Mouse (Mus musculus): ENCODE data around the gene Nvl.

Nvl gene

DNA sequence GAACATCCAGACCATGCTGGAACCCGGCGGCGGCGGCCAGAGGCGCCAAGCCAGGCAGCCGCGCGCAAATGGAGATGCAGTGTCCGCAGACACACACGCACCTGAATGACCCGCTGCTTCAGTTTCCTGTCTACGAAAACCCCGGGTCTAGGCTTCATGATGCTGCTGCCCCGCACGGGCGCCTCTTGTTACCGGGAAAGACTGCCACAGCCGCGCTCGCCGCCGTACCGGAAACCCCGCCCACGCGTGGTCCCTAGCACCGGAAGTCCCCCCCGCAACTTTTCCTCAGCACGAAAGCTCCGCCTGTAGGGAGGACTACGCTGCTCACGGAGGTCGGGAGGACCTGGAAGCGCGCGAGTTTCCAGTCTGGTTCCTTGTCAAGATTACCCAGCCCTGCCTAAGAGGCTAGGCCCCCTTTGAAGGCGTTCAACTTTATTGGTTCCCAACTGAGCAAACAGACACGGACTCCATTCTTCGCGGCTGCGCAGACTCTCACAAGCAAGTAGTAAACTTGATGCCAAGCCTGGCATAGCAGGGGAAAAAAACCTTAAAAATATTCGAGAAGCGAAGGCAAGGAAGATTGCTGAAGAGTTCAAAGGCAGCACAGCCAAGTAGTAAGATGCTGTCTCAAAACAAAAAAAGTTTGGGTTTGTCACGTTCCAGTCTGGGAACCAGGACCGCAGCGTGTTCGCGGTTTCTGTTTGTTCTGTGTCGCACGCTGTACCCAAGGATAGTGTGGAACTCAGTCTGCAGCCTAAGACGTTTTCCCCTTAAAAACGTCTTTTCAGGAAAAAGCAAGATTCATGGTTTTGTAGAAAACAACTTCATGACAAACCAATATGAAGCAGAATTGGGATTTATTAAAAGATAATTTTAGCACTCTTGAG lies at the start of gene Nvl, which contains the start of gene Cnih4:
Gene Nvl, minus strand, starts transcription at position 255 of the 887 bp plus-strand sequence.
Gene Cnih4, plus strand, starts transcription at position 744 of the 887 bp plus-strand sequence.
- DNase-seq (ENCODE audit: low read depth, low spot score) = peak; percentile 94

DNA sequence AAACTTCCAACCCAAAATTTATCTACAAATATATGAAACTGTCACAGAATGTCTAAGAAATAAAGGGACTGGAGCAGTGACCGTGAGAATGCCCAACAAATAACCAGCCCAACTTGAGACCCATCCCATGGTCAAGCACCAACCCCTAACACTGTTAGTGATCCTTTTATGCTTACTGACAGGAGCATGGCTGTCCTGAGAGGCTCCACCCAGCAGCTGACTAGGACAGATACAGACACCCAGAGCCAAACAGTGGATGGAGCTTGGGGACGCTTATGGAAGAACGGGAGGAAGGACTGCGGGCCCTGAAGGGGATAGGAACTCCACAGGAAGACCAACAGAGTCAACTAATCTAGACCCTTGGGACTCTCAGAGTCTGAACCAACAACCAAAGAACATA lies 44.9 kb upstream of the Nvl start:
- DNase-seq (ENCODE audit: low read depth, low spot score) = no peak

DNA sequence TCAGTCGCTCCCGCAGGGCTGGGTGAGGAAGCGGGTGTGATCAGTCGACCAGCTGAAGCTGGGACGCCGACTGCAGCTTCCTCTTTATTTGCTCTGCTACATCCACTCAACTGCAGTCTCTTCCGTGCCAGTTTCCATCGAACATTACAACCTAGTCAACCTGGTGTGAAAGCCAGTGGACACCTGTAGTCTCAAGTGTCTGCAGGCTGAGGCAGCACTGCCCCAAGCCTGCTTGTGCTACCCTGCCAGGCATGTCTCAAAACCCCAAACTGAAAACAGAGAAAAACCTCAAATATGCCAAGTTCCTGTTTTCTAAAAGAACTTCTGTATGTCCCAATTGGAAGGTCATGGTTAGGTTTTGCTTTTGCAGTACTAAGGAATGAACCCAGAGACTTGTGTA lies 26.2 kb upstream of the Nvl start:
- DNase-seq (ENCODE audit: low read depth, low spot score) = no peak

DNA sequence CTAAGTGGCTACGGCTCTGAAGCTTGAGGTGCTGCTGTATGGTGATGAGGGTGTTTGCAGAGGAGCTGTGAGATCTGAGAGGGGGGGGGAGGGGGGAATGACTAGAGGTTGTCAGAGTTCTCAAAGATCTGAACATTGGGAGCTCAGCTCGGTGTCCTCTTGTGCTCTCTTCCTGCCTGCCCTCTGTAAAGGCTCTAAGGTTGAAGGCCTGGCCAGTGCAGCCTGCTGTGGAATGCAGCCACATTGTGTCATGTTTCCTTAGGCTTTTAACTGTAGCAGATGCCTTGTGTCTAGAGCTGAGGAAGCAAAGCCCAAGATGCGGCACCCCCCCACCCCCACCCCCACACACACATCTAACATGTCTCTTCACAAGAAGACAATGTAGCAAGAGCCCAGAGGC lies 24.4 kb upstream of the Nvl start:
- DNase-seq (ENCODE audit: low read depth, low spot score) = peak; percentile 16

DNA sequence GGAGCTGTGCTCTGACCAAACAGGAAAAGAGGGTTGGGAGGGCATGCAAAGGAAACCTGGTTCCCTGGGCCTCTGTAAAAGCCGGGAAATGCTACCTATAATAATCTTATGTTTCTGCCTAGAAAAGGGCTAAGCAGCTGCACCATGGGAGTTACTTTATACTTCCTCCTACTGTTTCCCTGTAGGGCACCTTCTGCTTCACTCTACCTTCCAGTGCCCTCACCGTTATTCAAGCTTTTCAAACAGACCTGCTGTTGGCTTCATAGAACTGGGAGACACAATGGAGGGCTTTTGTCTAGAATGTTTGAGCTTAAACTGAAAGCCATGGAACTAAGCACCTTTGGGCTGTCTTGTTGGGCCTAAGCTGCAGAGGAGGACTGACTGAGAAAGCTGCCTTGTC lies 23.8 kb upstream of the Nvl start:
- DNase-seq (ENCODE audit: low read depth, low spot score) = no peak

DNA sequence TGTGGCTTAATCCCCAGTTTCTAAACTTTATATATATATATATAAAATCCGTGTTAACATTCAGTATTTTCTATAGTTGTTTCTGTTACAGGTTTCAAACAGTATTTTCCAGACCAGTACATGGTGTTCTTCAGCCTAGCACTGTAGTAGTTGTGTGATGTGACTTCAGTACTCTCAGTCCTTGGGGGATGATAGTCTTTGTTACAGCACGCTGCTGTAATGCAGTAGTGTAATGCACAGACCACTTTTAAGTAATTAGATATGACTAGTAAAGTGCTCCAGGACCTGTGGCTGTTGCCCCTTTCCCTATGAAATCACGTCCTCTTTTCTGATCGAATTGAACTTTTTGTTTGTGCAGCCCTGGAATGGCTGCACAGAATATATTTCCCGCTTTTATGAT lies 7.5 kb upstream of the Nvl start:
- no peak for DNase-seq (ENCODE audit: low read depth, low spot score)

DNA sequence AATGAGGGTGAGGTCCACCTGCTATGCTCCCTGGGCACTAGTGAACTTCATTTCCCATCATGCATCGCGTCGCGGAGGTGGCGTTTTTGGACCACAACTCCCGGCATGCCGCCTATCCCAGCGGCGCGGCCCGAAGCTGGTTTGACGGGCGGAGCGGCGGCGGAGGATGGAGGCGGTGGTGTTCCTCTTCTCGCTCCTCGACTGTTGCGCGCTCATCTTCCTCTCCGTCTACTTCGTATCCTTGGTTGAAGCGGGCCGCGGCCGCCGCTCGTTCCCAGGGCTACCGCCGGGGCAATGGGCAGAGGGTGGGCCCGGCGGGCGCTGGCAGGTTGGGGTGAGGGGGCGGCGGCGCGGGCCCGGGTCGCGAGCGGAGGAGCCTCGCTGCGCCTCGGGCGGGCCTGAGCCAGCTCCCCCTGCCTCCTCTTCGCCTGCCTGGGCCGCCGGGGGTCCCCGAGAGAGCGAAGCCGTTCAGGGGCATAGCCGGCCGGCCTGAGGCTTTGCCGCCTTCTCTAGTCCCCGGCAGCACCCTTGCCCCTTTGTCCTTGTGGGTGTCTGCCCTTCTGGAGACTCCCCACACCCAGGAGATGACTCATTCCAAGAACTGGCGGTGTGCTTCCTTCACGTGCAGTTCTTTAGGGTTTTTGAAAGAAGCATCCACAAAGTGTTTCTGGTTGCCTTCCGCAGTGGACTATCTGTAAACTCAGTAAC lies 7.0 kb upstream of the Nvl start:
- peak; percentile 90 for DNase-seq (ENCODE audit: low read depth, low spot score)

DNA sequence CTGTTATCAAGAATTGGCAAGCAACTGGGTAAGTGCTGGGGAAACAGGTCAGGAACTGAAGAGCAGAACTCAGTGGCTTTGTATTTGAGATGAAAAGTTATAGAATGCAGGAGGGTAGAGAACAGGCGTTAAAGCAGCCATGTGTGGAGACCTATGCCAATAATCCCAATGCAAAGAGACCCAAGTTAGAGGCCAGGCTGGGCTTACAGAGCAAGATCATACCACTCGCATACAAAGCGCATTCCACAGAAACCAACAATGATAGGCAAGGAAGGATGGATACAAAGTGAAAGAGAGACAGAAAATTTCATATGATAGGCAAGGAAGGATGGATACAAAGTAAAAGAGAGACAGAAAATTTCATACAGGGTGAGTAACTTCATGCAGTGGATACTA lies 6.4 kb upstream of the Nvl start:
- no peak for DNase-seq (ENCODE audit: low read depth, low spot score)

DNA sequence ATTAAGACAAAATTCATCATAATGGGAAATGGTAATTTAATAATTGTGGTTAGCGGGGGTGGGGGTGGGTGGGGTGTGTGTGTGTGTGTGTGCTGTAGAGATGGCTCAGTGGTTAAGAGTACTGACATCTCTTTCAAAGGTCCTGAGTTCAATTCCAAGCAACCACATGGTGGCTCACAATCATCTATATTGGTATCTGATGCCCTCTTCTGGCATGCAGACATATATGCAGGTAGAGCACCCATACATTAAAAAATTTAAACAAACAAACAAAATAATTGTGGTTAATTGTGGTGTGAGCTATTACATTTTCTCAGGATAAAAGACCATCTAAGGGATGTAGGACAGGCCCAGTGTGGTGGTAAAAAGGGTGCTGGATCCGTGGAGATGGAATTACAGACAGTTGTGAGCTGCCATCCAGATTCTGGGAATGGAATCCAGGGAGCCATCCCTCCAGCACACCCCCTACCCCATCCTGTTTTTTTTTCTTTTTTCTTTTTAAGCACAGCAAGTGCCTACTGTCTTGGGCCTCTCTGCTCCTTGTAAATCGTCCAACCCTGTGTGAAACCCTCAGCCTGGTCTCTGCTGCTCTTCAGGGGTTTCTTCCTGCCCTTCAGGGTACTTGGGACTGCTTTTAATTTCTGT lies 5.5 kb upstream of the Nvl start:
- DNase-seq (ENCODE audit: low read depth, low spot score) = peak; percentile 44

DNA sequence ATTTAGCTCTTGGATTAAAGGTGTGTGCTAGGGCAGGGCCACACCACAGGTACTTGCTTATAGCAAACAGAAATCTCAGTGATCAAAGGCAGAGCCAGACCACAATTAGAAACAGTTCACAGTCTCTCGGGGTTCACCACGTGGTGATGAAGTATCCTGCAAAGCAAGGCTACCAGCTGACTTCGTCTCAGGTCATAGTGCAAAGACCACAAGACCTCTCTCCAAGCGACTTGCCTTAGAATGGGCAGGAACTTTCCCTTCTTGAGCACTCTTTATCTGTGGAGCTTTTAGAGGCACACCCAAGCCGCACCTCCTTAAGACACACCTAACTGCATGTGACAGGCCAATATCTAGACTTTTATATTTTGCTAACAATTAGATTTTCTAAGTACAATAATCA lies 4.5 kb upstream of the Nvl start:
- DNase-seq (ENCODE audit: low read depth, low spot score) = no peak

DNA sequence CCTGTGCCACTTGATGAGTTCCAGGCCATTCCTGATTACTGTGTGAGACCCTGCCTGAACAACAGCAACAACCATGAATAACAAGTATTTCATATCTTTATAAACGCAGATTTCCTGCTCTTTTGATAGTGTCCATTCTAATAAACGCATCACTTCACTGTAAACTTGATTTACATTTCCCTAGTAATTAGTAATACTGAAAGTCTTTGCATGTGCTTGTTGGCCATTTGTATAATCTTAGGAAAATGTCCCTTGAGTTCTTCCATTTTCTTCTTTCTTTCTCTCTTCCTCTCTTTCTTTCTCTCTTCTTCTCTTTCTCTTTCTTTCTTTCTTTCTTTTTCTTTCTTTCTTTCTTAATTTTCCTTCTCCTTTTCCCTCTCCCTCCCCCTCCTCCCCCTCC lies 2.2 kb upstream of the Nvl start:
- no peak for DNase-seq (ENCODE audit: low read depth, low spot score)

DNA sequence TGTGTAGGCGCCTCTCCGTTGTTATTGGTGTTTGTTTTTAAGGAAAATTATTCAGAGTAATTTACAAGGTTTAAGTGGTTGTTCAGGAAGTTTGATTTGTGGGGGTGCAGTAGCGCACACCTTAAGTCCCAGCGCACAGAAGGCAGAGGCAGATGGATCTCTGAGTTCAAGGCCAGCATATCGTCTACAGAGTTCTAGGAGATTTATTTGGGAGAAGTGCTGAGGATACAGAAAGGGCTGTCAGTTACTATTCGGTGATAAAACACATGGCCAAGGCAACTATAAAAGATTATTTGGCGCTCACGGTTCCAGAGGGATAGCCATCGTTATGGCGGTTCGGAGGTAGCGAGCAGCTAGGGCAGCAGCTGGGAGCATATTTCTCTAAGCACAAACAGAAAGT lies 962 bp upstream of the Nvl start:
- DNase-seq (ENCODE audit: low read depth, low spot score) = peak; percentile 16

DNA sequence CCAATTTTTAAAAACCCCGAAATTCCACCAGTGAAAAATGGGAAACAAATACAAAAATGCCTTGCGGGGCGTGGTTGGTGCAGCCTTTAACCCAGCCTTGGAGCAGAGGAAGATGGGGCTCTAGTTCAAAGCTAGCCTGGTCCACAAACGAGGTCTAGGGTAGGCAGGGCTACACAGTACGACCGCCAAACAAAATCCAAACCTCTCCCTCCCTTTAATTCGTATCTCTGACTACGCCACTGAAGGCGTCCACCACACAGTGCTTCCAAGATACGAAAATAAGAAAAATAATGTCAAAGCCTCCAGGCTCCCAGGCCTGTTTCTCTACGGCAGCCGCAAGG lies 425 bp downstream of the Nvl start:
- DNase-seq (ENCODE audit: low read depth, low spot score) = no peak

DNA sequence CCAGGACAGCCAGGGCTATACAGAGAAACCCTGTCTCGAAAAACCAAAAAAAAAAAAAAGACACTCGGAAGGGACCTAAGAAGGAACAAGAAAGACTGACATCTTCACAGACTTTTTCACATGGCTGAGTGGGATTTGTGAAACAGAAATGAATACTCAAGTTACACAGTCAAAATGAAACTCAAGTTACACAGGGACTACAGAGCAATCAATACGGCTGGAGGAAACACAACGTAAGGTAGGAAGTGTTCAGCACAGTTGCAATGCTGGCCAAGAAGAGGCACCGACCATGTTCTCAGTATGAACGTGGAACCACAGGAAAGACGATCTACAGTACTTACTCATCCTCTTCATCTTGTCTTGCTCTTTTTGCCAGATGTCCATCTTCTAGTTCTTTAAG lies 5.3 kb downstream of the Nvl start:
- DNase-seq (ENCODE audit: low read depth, low spot score) = peak; percentile 51

DNA sequence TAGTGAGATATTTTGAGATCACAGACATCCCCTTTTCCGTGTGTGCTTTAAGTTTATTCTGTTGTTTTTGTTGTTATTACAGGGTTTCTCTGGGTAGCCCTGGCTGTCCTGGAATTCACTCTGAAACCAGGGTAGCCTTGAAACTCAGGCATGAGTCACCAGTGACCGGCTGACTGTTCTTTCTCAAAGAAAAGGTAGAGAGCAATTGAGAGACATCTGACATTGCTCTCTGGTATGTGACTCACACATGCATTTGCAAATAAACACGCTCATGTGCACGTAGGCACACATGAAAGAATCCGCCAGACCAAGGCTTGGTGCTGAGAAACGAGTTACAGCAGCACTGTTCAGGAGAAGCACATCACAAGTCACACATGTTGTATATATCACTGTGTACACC lies 12.1 kb downstream of the Nvl start:
- no peak for DNase-seq (ENCODE audit: low read depth, low spot score)

DNA sequence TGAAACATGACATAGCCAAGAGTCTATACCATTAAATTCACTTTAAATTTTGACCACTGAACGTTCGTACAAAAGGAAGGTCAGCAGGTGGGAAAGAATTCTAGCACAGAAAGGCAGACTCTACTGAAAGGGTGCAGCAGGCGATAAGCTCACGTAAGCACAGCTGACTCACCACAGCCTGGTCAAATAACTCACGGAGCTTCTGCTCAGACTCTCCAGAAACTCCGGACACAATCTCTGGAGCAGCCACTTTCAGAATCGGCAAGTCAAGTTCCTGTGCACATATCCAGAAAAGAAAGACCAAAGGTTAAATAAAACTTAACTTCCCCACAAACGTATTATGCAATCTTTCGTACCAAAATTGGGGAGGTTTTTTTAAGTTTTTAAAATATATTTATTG lies 17.2 kb downstream of the Nvl start:
- no peak for DNase-seq (ENCODE audit: low read depth, low spot score)

DNA sequence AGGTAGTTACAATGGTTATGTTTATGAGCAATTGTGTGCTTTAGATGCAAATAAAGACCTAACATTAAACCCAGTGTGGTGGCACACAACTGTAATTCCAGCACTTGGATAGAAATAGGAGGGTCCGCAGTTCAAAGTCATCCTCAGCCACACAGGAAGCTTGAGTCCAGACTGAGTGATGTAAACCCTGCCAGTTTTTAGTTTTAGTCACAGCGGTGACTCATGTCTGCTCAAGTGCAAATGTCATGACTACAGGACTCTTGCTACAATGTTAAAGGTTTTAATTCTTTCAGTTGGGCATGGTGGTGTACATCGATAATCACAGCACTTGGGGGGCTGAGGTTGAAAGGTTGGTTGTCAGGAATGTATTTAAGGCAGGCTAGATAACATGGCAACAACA lies 18.1 kb downstream of the Nvl start:
- DNase-seq (ENCODE audit: low read depth, low spot score) = no peak

DNA sequence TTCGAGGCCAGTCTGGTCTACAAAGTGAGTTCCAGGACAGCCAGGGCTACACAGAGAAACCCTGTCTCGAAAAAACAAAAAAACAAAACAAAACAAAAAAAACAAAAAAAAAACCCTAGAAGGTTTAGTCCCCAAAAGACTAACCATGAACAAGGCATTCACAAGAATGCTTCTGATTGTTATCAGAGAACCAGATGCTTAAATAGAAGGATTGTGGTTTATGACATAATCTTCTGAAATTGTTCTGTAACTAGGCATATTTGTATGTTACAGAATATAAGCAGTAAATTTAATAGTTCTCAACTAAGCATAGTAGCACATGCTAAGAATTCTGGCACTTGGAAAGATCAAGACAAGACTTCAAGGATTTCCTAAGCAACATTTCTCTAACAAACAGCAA lies 19.9 kb downstream of the Nvl start:
- no peak for DNase-seq (ENCODE audit: low read depth, low spot score)

DNA sequence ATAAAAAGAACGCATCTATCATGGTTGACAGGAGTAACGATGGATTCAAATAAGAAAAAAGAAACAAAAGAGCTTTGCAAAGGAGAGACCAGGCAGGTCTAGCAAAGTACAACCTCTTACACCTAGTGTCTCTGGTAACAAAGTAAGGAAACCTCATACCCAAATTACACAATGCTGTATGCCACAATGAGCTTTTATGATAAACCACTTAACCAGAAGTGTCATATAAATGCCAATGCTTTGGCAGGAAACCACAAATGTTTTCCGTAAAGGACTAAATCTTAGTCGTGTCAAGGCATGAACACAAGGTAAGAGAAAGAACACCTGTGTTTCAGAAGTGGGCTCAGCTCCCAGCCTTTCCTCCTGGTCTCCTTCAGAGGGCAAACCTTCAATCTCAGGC lies 26.9 kb downstream of the Nvl start:
- peak; percentile 38 for DNase-seq (ENCODE audit: low read depth, low spot score)

DNA sequence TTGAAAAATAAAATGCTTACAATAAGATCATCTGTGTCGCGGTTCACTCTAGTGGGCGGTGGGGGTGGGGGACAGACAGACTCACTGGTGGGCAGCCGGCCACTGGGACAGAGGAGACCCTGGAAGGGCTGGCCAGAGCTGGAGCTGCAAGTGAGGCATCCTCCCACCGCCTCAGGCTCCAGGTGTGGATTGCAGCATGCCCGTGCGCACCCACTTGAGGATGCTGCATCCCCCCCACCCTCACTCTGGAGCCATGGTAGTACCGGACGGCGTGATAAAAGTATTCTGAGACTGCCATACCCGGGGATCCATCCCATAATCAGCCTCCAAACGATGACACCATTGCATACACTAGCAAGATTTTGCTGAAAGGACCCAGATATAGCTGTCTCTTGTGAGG lies 54.0 kb downstream of the Nvl start:
- DNase-seq (ENCODE audit: low read depth, low spot score) = no peak

DNA sequence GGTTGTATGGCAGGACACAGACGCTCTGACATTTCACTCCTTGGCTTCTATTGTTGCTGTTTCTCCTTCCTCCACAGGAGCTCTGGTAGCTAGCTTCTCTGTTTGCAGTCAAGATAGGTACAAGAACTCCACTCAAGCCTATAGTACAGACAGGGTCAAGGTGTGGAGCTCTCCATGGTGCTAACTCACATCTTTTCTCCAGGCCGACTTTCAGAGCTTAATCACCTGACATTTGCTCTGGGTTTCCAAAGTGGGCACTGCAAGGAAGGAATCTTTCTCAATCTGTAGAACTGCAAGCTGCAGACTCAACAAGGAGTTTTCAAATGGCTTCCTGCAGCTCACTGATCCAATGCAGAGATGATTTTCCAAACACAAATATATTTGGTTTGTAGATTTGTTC lies 60.0 kb downstream of the Nvl start:
- DNase-seq (ENCODE audit: low read depth, low spot score) = no peak

DNA sequence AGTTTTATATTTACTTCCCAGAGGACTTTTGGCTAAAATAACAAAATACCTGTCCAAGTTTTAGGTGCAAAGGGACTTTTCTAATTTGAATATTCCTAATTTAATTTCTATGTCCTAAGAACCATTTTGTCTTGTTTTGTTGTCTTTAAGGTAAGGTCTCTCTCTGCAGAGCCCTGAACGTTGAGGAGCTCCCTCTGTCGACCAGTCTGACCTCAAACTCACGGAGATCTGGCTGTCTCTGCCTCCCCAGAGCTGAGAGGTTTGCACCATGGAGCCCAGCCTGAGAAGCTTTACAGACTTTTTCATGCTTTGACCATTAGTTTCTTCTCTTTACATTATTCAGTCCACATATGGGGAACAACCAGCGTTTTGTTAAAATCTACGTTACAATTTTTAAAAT lies 70.9 kb downstream of the Nvl start:
- no peak for DNase-seq (ENCODE audit: low read depth, low spot score)

DNA sequence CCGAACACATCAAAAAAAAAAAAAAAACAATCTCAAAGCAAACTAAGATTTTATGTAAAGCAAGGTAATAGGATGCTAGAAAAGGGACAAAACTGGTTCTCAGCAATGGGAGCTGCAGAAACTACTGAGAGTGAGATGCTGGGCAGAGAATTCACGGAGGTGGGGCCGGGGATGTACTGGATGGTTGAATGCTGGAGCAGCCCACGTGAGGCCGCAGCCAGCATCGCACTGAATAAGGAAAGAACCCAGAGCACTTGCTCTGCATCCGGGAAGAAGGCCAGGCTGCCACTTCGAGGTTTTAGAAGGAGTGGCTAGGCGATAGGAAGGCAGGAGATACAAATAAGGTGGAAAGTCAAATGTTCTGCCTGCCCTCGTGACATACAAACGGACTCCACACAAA lies 74.3 kb downstream of the Nvl start:
- DNase-seq (ENCODE audit: low read depth, low spot score) = no peak

Measured in CD4-positive helper T cell, adult 2 months (primary cell).